Mouse (Mus musculus) layer of hippocampus, postnatal 10 days (tissue): Measurements from ENCODE around the gene Pdgfra. TPM values are rescaled to one million over a fixed set of nuclear protein-coding genes. Genes with fewer than 3 reads are reported as not detected.

Experiments used
- DNase-seq, 2 experiments: peaks; one replicate each; pipeline ENCODE4 v3.0.0; 2021; ENCODE audit warnings: low spot score in 2 of 2
- long read RNA-seq: library from polyadenylated mRNA; stranded (forward); transcript quantifications from one replicate; pipeline ENCODE4 v2.0.0, GENCODE M21; 2023
- total RNA-seq, 2 experiments: library from RNA; stranded (reverse); gene quantifications; 2 replicates each; pipeline ENCODE4 v1.2.3; 2021

Pdgfra gene
- 10 to 100 TPM; 93.7 to 94.8 TPM for total RNA-seq
- long read RNA-seq, full-length matches to known transcripts = 7 of 25 reads
- long read RNA-seq, partial matches to known transcripts = 16 of 25 reads
- long read RNA-seq, other reads (novel, unspliced or antisense) = 2 of 25 reads

GRCm38 (mm10) chr5:75152021-75152425 is at the start of gene Pdgfra:
Gene Pdgfra, plus strand, starts transcription at chr5:75152292.
- DNase-seq = no peak

- DNase-seq = no peak
Observed at GRCm38 (mm10) chr5:75106511-75106910, 45.6 kb upstream of the Pdgfra start.

- DNase-seq = no peak
Observed at GRCm38 (mm10) chr5:75109368-75109767, 42.7 kb upstream of the Pdgfra start.

DNA sequence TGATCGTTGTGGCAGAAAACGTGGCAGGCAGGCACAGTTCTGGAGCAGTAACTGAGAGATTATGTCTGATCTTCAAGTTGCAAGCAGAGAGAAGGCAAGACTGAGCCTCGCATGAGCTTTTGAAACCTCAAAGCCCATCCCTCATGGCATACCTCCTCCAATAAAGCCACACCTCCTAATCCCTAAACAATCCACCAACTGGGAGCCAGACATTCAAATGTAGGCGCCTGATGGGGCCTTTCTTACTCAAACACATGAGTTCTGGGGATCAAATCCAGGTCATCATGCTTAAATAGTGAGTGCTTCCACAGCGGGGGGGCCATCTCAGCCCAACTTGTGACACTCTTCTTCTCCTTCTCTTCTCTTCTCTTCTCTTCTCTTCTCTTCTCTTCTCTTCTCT is 40.3 kb upstream of the Pdgfra start:
- DNase-seq = no peak

DNA sequence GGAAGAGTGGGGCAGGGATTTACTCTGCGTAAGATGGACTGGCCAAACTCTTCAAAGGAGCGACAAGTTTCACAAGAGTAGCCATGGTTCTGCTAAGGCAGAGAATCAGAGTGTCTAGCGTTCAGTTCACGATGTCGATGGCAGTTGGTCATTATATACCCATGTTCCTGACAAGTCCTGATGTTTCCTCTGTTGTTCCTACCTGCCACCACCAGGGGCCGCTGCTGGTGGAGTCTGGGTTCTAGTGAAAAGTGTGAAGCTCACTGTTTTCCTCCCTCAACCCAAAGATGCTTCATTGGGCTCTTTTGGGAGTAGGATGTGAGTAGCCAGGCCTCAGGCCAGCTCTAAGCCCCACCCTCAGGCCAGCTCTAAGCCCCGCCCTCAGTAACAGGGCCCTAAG is 33.3 kb upstream of the Pdgfra start:
- DNase-seq = no peak

- peak; percentile 7 to 24 for DNase-seq
Observed at GRCm38 (mm10) chr5:75121646-75122045, 30.4 kb upstream of the Pdgfra start.

GRCm38 (mm10) chr5:75134681-75135080 is 17.4 kb upstream of the Pdgfra start:
- DNase-seq = no peak

GRCm38 (mm10) chr5:75143092-75143491 is 9.0 kb upstream of the Pdgfra start:
- DNase-seq = peak; percentile 73 to 74

DNA sequence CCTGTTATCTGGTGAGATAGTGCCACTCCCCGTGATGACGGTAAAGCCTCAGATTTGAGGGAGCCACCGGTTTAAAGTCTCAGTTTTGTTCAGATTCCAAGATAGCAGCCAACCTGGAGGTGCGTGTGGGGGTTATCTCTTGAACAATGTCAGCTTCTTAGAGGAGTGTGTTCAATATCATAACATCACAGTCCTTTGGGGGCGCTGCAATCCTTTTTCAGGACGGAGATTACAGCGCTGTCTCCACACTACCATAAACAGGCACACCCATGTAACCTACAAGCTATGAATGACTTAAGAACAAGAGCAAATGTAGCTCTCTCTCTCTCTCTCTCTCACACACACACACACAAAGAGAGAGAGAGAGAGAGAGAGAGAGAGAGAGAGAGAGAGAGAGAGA is 8.3 kb upstream of the Pdgfra start:
- DNase-seq = no peak

DNA sequence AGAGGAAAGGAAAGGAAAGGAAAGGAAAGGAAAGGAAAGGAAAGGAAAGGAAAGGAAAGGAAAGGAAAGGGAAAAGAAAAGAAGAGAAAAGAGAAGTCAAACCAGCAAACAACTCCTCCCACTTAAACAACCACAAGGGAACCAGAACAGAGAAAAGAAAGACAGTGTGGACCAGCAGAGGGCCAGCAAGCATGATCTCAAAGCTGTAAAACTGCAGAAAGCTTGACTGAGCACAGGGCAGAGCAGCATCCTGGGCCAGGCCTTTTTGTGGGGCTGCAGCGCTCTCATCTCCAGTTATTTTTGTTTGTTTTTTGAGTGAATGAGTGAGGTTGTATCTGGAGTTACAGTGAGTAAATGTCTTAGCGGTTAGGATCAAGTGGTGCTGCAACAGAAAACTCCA is 6.8 kb upstream of the Pdgfra start:
- no peak for DNase-seq

DNA sequence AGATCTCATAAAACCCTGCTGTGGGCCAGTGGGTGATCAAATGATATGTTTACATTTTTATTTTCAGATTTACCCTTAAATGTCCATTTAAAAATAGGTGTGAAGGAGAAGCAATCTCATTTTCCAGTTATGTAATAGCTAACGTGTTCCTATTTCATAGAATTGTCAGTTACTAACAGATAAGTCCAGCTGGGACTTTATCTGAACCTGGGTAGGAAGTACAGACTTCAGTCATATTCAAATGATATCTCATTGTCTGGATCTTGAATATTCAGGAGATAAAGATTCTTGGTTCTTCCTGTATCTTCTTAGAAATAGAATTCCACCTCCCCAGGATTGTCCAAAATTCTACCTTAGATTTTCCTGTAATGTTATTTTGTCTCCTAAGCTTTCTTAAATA is 5.6 kb upstream of the Pdgfra start:
- DNase-seq = no peak

- DNase-seq = no peak
Observed at GRCm38 (mm10) chr5:75148343-75149127, 3.6 kb upstream of the Pdgfra start.

- no peak for DNase-seq
Observed at GRCm38 (mm10) chr5:75149380-75149779, 2.7 kb upstream of the Pdgfra start.

- DNase-seq = no peak
Observed at GRCm38 (mm10) chr5:75149880-75150279, 2.2 kb upstream of the Pdgfra start.

DNA sequence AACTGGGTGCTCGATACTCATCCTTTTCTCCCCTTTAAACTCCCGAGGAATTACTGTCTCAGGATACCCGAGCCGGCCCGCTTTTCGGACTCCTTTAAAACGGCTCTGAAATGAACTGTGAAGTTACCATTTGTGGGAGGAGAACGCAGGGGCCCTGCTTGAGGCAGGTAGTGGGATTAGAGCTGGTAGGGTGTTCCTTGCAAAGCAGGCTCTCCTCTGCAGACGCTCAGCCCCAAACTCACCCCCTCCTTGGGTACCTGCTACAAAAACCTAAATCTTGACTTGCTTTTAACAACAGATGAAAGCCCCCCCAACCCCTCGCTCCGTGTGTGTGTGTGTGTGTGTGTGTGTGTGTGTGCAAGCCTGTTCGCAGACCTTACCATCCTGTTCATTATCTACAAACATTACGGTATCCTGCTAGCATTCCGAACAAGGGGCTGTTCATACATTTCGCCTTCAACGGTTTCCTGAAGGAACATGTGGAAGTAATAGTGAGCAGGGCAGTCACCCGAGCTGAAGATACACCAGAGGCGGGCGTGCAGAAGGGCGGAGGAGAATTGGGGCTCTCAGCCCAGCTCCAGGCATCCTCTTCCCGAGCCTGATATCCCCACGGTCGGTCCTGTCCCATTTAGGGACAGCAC is 1.6 kb upstream of the Pdgfra start:
- DNase-seq = no peak

GRCm38 (mm10) chr5:75151146-75151900 is 769 bp upstream of the Pdgfra start:
- peak; percentile 75 to 78 for DNase-seq

DNA sequence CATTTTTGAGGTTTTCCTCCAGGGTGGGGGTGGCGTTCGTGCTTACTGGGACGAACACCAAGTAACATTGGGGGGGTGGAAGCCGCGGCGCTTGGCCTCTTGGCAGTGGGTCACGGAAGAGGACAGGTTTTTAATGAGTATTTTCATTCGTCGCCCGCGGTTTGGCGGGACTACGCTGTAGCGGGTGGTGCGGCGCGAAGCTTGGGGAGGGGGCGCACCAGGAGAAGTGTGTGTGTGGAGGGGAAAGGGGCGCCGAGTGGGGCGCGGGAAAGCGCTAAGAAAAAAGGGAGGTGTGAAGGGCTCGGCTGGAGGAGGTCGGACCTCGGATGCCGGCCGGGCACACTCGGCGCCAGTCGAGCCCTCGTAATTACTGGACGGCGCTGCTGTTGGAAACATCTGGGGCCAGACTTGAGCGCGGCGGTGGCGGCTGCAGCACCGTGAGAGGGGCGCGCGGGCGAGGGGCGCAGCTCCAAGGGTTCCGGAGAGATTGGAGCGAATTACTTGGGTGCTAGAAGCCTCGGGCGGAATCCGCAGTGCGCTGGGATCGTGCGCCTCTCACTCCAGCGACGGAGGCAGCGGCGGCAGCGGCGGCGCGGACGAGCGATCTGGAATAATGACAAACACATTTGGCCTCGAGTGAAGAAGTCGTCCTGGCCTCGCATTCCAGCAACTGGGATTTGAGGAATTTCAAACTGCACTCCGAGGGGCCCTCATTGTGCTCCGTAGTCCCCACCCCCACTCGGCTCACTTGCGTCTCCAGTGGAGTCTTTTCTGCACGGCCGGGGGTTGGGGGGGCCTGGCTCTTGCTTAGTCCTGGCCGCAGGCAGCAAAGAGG is 916 bp downstream of the Pdgfra start:
- DNase-seq = peak in 1 of 2 experiments; percentile 41

DNA sequence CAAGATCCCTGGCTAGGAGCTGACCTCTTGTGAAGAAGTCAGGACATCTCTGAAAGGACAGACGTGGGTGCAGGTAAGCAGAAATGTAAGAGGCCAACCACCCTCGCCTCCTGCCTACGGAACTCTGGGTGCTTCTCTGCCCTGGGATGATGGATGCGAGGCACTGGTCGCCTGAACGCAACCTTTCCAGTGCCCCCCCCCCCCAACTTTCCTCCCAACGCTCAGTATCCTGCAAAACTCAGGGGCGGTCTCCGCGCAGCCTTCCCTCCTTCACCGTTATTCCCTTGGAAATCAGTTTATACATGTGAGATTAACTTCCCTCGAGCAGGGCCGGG is 1.5 kb downstream of the Pdgfra start:
- DNase-seq = no peak

GRCm38 (mm10) chr5:75153961-75154620 is 2.0 kb downstream of the Pdgfra start:
- DNase-seq = peak in 1 of 2 experiments; percentile 21

GRCm38 (mm10) chr5:75154621-75155235 is 2.6 kb downstream of the Pdgfra start:
- DNase-seq = peak in 1 of 2 experiments; percentile 43
